ENCODE assay signal across 17 mouse cellular contexts in genomic region chr11:119907006-119907650, GRCm38 (mm10). TPM values are rescaled to one million over a fixed set of nuclear protein-coding genes. Genes with fewer than 3 reads are reported as not detected.
DNase-seq lines count a peak whose midpoint lies in the region; ATAC-seq lines count a peak whose summit lies in the region.
"Had no signal": no experiment of that assay in that cellular context is flagged by ENCODE, and none has a peak within 500 bp of the region (broad histone marks: within the 10 kb centered on the region; RNA-seq: fewer than 3 reads in every experiment).

No protein-coding gene starts in this region.

- no peak overlapping the region for H3K27ac ChIP-seq in hindbrain, embryonic 16.5 days (ENCODE audit: low read depth, low read length)
- H3K27ac ChIP-seq: embryonic facial prominence, embryonic 15.5 days; forebrain, embryonic 12.5 days; gastrocnemius, adult 2 months; kidney, embryonic 15.5 days had no signal

- ATAC-seq in hindbrain, embryonic 16.5 days = no peak
- ATAC-seq: liver, postnatal 0 days had no signal

- 35% methylated on average over 7 of the region's 7 CpGs for WGBS in hindbrain, embryonic 16.5 days

- H3K27me3 ChIP-seq in hindbrain, embryonic 16.5 days (replicated peaks; ENCODE audit: control insufficient read depth, insufficient read depth, low read length) = 0 out of 2 replicates have a peak, but pooled peaks cover 2% of the 10 kb centered on the region

- H3K9me3 ChIP-seq in hindbrain, embryonic 16.5 days (ENCODE audit: control insufficient read depth, low read length) = no peaks in the 10 kb centered on the region
- H3K9me3 ChIP-seq: embryonic facial prominence, embryonic 15.5 days; forebrain, embryonic 12.5 days; heart, embryonic 12.5 days; kidney, embryonic 15.5 days had no signal

- peak overlapping the region; percentile 39 for H3K9ac ChIP-seq in hindbrain, embryonic 16.5 days (ENCODE audit: low read depth, low read length)
- H3K9ac ChIP-seq: embryonic facial prominence, embryonic 15.5 days; forebrain, embryonic 12.5 days; heart, embryonic 12.5 days; kidney, embryonic 15.5 days; liver, postnatal 0 days had no signal

- H3K4me1 ChIP-seq in hindbrain, embryonic 16.5 days (ENCODE audit: control insufficient read depth, insufficient read depth, low read depth, low read length) = peaks cover 4% of the 10 kb centered on the region; the same call in 1 of the 2 replicates

- DNase-seq in frontal cortex, postnatal 36 days (ENCODE audit: low spot score in 2 of 2) = peak; percentile 77 to 81
- DNase-seq in frontal cortex, postnatal 14 days (ENCODE audit: low spot score in 2 of 2) = no peak
- peak; percentile 44 to 70 for DNase-seq in left cerebral cortex, adult 8-10 months (ENCODE audit: low spot score in 2 of 2)
- DNase-seq in left cerebral cortex, postnatal 10 days (ENCODE audit: extremely low spot score in 1 of 2, low spot score in 2 of 2) = no peak
- DNase-seq in 416B (ENCODE audit: low read depth) = peak; percentile 63
- no peak for DNase-seq in kidney, postnatal 10 days
- DNase-seq in adipocyte (ENCODE audit: low spot score) = no peak
- DNase-seq: adrenal gland, postnatal 25 days; cerebellum, adult 8-10 months; gastrocnemius, adult 2 months; liver; liver, postnatal 0 days had no signal

- no peak overlapping the region for H3K4me3 ChIP-seq in hindbrain, embryonic 16.5 days (ENCODE audit: low read length)
- H3K4me3 ChIP-seq: embryonic facial prominence, embryonic 15.5 days; forebrain, embryonic 12.5 days; gastrocnemius, adult 2 months; heart, embryonic 12.5 days; kidney, embryonic 15.5 days had no signal

- no peaks in the 10 kb centered on the region for H3K36me3 ChIP-seq in hindbrain, embryonic 16.5 days (ENCODE audit: control insufficient read depth, insufficient read depth, low read length)
- H3K36me3 ChIP-seq: embryonic facial prominence, embryonic 15.5 days; forebrain, embryonic 12.5 days; heart, embryonic 12.5 days; kidney, embryonic 15.5 days had no signal

- H3K4me2 ChIP-seq in hindbrain, embryonic 16.5 days (ENCODE audit: low read length) = no peak overlapping the region
- H3K4me2 ChIP-seq: embryonic facial prominence, embryonic 15.5 days; forebrain, embryonic 12.5 days; heart, embryonic 12.5 days; kidney, embryonic 15.5 days had no signal

- intact Hi-C loops in left cerebral cortex, postnatal 10 days (cut with DNase I) = loop anchor here (5.0 to 10.0 kb wide), 2 partner anchors 35 to 562 kb away; partner anchors contain the start of gene Baiap2

RNA-seq across cellular contexts. Expression of gene Chmp6, which starts 6.1 kb away (rescaled TPM):
- 10 to 100 TPM; 39.5 to 43.1 (median 41.9) TPM for total RNA-seq in left cerebral cortex, adult 8-10 months (2022)
- total RNA-seq in left cerebral cortex, postnatal 10 days (2021) = 10 to 100 TPM; 43.0 to 46.9 TPM
- polyA plus RNA-seq in hindbrain, embryonic 16.5 days (2015; fragmentation: Nextera tagmentation; extraction: Ambion mirVana) = 112 and 114 TPM in 2 replicates

RNA-seq across cellular contexts. Expression of gene Baiap2, which starts 35.4 kb away (rescaled TPM):
- total RNA-seq in left cerebral cortex, adult 8-10 months (2022) = 100 to 1,000 TPM; 214 to 238 (median 219) TPM
- total RNA-seq in left cerebral cortex, postnatal 10 days (2021) = 100 to 1,000 TPM; 116 to 122 TPM
- 22.8 and 23.9 TPM in 2 replicates for polyA plus RNA-seq in hindbrain, embryonic 16.5 days (2015; fragmentation: Nextera tagmentation; extraction: Ambion mirVana)

Comparison
In these comparisons a context has a peak if more than half of its experiments do, and no peak if none do; other contexts are left out.
1. DNase-seq: peak in frontal cortex, postnatal 36 days (2 of 2), left cerebral cortex, adult 8-10 months (2 of 2) and 416B (single experiment); none in frontal cortex, postnatal 14 days (0 of 2), left cerebral cortex, postnatal 10 days (0 of 2), kidney, postnatal 10 days (single experiment) and adipocyte (single experiment).